Mouse (Mus musculus) E14TG2a.4 (cell line): ENCODE results near the gene Ipo5.

ENCODE experiments used
- CTCF ChIP-seq: conservative IDR thresholded peaks from 2 replicates; pipeline ENCODE4 v1.5.1; 2014; ENCODE audit warnings: low read length
- NANOG ChIP-seq: IDR thresholded peaks from 2 replicates; pipeline ENCODE4 v1.6.1; 2014; ENCODE audit warnings: borderline replicate concordance, low read length, mixed read lengths

GRCm38 (mm10) chr14:120874397-120874796, 36.6 kb upstream of the Ipo5 start:
- TF ChIP-seq CTCF (no peak), NANOG (no peak)
